Mouse (Mus musculus): ENCODE data around the gene Olfr643. TPM values are rescaled to one million over a fixed set of nuclear protein-coding genes. Genes with fewer than 3 reads are reported as not detected.
A peak's percentile ranks its signal among the peaks of the same experiment; 100 is the strongest.

Gene Olfr643
- total RNA-seq (2014; fragmentation: Nextera tagmentation) (not detected in 2 replicates), total RNA-seq (2017) (not detected in 2 replicates), polyA plus RNA-seq (2012) (not detected in 2 replicates)

GRCm38 (mm10) chr7:104137305-104137704 is at the start of gene Olfr643:
Olfr643 (minus strand) TSS chr7:104137405.
- no peaks in the 10 kb centered on the region for H3K4me1 ChIP-seq (ENCODE audit: insufficient read depth, low read depth, low read length)
- H3K36me3 ChIP-seq (replicated peaks), result no peaks in the 10 kb centered on the region
- no peaks in the 10 kb centered on the region for H3K9me3 ChIP-seq (replicated peaks)
- ATAC-seq (ENCODE audit: extremely low read depth, insufficient number of reproducible peaks, low FRiP score, poor library complexity, severe bottlenecking) (no peak), DNase-seq (ENCODE audit: low spot score) (no peak)
- TF ChIP-seq TAL1 (conservative IDR thresholded peaks at IDR 0.05; ENCODE audit: low read depth, low read length) (no peak), GATA2 (IDR thresholded peaks at IDR 0.05; ENCODE audit: borderline replicate concordance, low read depth, low read length) (no peak), POLR2AphosphoS5 (IDR thresholded peaks at IDR 0.05; ENCODE audit: insufficient replicate concordance, low read depth, low read length) (no peak), CTCF (IDR thresholded peaks at IDR 0.05; ENCODE audit: low read depth, low read length) (no peak), GATA1 (IDR thresholded peaks at IDR 0.05; ENCODE audit: borderline replicate concordance, low read length) (no peak)
- no peaks in the 10 kb centered on the region for H3K27me3 ChIP-seq (ENCODE audit: insufficient read depth, low read length)
- H3K4me3 ChIP-seq (ENCODE audit: low read depth, low read length), result no peak within 1 kb of the TSS

- H3K36me3 ChIP-seq (replicated peaks), result no peaks in the 10 kb centered on the region
- H3K4me1 ChIP-seq (ENCODE audit: insufficient read depth, low read depth, low read length), result no peaks in the 10 kb centered on the region
- no peak for ATAC-seq (ENCODE audit: extremely low read depth, insufficient number of reproducible peaks, low FRiP score, poor library complexity, severe bottlenecking)
- H3K9me3 ChIP-seq (replicated peaks), result no peaks in the 10 kb centered on the region
- DNase-seq (ENCODE audit: low spot score), result no peak
- TF ChIP-seq TAL1 (conservative IDR thresholded peaks at IDR 0.05; ENCODE audit: low read depth, low read length) (no peak), POLR2AphosphoS5 (IDR thresholded peaks at IDR 0.05; ENCODE audit: insufficient replicate concordance, low read depth, low read length) (no peak), GATA1 (IDR thresholded peaks at IDR 0.05; ENCODE audit: borderline replicate concordance, low read length) (no peak), CTCF (IDR thresholded peaks at IDR 0.05; ENCODE audit: low read depth, low read length) (no peak), GATA2 (IDR thresholded peaks at IDR 0.05; ENCODE audit: borderline replicate concordance, low read depth, low read length) (no peak)
- no peak within 1 kb of the TSS for H3K4me3 ChIP-seq (ENCODE audit: low read depth, low read length)
- no peaks in the 10 kb centered on the region for H3K27me3 ChIP-seq (ENCODE audit: insufficient read depth, low read length)
Measured at GRCm38 (mm10) chr7:104183292-104183691, 46.1 kb upstream of the Olfr643 start, which contains the start of gene Olfr648. Olfr648 (minus strand) TSS chr7:104183392.

- H3K27me3 ChIP-seq (ENCODE audit: insufficient read depth, low read length), result no peaks in the 10 kb centered on the region
- no peak overlapping the region for H3K4me3 ChIP-seq (ENCODE audit: low read depth, low read length)
- no peak for ATAC-seq (ENCODE audit: extremely low read depth, insufficient number of reproducible peaks, low FRiP score, poor library complexity, severe bottlenecking)
- TF ChIP-seq POLR2AphosphoS5 (IDR thresholded peaks at IDR 0.05; ENCODE audit: insufficient replicate concordance, low read depth, low read length) (no peak), TAL1 (conservative IDR thresholded peaks at IDR 0.05; ENCODE audit: low read depth, low read length) (no peak), GATA2 (IDR thresholded peaks at IDR 0.05; ENCODE audit: borderline replicate concordance, low read depth, low read length) (no peak), GATA1 (IDR thresholded peaks at IDR 0.05; ENCODE audit: borderline replicate concordance, low read length) (no peak), CTCF (IDR thresholded peaks at IDR 0.05; ENCODE audit: low read depth, low read length) (no peak)
- DNase-seq (ENCODE audit: low spot score), result no peak
- H3K9me3 ChIP-seq (replicated peaks), result no peaks in the 10 kb centered on the region
- no peaks in the 10 kb centered on the region for H3K4me1 ChIP-seq (ENCODE audit: insufficient read depth, low read depth, low read length)
- no peaks in the 10 kb centered on the region for H3K36me3 ChIP-seq (replicated peaks)
Measured at GRCm38 (mm10) chr7:104179074-104179473, 41.9 kb upstream of the Olfr643 start.

GRCm38 (mm10) chr7:104178422-104179054 is 41.3 kb upstream of the Olfr643 start:
- Histone ChIP-seq H3K36me3 (replicated peaks) (no peaks in the 10 kb centered on the region), H3K4me3 (ENCODE audit: low read depth, low read length) (no peak overlapping the region), H3K27me3 (ENCODE audit: insufficient read depth, low read length) (no peaks in the 10 kb centered on the region), H3K9me3 (replicated peaks) (no peaks in the 10 kb centered on the region), H3K4me1 (ENCODE audit: insufficient read depth, low read depth, low read length) (no peaks in the 10 kb centered on the region)
- ATAC-seq (ENCODE audit: extremely low read depth, insufficient number of reproducible peaks, low FRiP score, poor library complexity, severe bottlenecking), result no peak
- TF ChIP-seq POLR2AphosphoS5 (IDR thresholded peaks at IDR 0.05; ENCODE audit: insufficient replicate concordance, low read depth, low read length) (no peak), GATA1 (IDR thresholded peaks at IDR 0.05; ENCODE audit: borderline replicate concordance, low read length) (no peak), GATA2 (IDR thresholded peaks at IDR 0.05; ENCODE audit: borderline replicate concordance, low read depth, low read length) (no peak)
- no peak for DNase-seq (ENCODE audit: low spot score)

GRCm38 (mm10) chr7:104175085-104175484 is 37.9 kb upstream of the Olfr643 start:
- TF ChIP-seq TAL1 (conservative IDR thresholded peaks at IDR 0.05; ENCODE audit: low read depth, low read length) (no peak), POLR2AphosphoS5 (IDR thresholded peaks at IDR 0.05; ENCODE audit: insufficient replicate concordance, low read depth, low read length) (no peak), GATA2 (IDR thresholded peaks at IDR 0.05; ENCODE audit: borderline replicate concordance, low read depth, low read length) (no peak), CTCF (IDR thresholded peaks at IDR 0.05; ENCODE audit: low read depth, low read length) (no peak), GATA1 (IDR thresholded peaks at IDR 0.05; ENCODE audit: borderline replicate concordance, low read length) (no peak)
- H3K27me3 ChIP-seq (ENCODE audit: insufficient read depth, low read length), result no peaks in the 10 kb centered on the region
- H3K4me3 ChIP-seq (ENCODE audit: low read depth, low read length), result no peak overlapping the region
- H3K4me1 ChIP-seq (ENCODE audit: insufficient read depth, low read depth, low read length), result no peaks in the 10 kb centered on the region
- ATAC-seq (ENCODE audit: extremely low read depth, insufficient number of reproducible peaks, low FRiP score, poor library complexity, severe bottlenecking) (no peak), DNase-seq (ENCODE audit: low spot score) (no peak)
- no peaks in the 10 kb centered on the region for H3K36me3 ChIP-seq (replicated peaks)
- no peaks in the 10 kb centered on the region for H3K9me3 ChIP-seq (replicated peaks)

GRCm38 (mm10) chr7:104169634-104170204 is 32.5 kb upstream of the Olfr643 start:
- no peaks in the 10 kb centered on the region for H3K9me3 ChIP-seq (replicated peaks)
- TF ChIP-seq GATA1 (IDR thresholded peaks at IDR 0.05; ENCODE audit: borderline replicate concordance, low read length), result no peak
- no peak for TF ChIP-seq POLR2AphosphoS5 (IDR thresholded peaks at IDR 0.05; ENCODE audit: insufficient replicate concordance, low read depth, low read length)
- TF ChIP-seq GATA2 (IDR thresholded peaks at IDR 0.05; ENCODE audit: borderline replicate concordance, low read depth, low read length), result no peak
- no peak for TF ChIP-seq TAL1 (conservative IDR thresholded peaks at IDR 0.05; ENCODE audit: low read depth, low read length)
- TF ChIP-seq CTCF (IDR thresholded peaks at IDR 0.05; ENCODE audit: low read depth, low read length), result no peak
- H3K27me3 ChIP-seq (ENCODE audit: insufficient read depth, low read length), result 0 out of 2 replicates have a peak, but pooled peaks cover 3% of the 10 kb centered on the region
- ATAC-seq (ENCODE audit: extremely low read depth, insufficient number of reproducible peaks, low FRiP score, poor library complexity, severe bottlenecking) (no peak), DNase-seq (ENCODE audit: low spot score) (peak; percentile 2)
- H3K4me3 ChIP-seq (ENCODE audit: low read depth, low read length), result no peak overlapping the region
- no peaks in the 10 kb centered on the region for H3K4me1 ChIP-seq (ENCODE audit: insufficient read depth, low read depth, low read length)
- no peaks in the 10 kb centered on the region for H3K36me3 ChIP-seq (replicated peaks)

All from G1E (cell line).